Mouse (Mus musculus): ENCODE results near the gene Itgae.

Itgae gene

GRCm38 (mm10) chr11:73090283-73090682 lies at the start of gene Itgae:
Gene Itgae, plus strand, starts transcription at chr11:73090583.
- DNase-seq (ENCODE audit: low read depth, low spot score): no peak

- DNase-seq (ENCODE audit: low read depth, low spot score): no peak
These were observed 46.1 kb upstream of the Itgae start for GRCm38 (mm10) chr11:73044229-73044755.

- no peak for DNase-seq (ENCODE audit: low read depth, low spot score)
These were observed 45.6 kb upstream of the Itgae start for GRCm38 (mm10) chr11:73044789-73045188.

GRCm38 (mm10) chr11:73047542-73047996 lies 42.8 kb upstream of the Itgae start, which contains the start of gene Ncbp3:
Gene Ncbp3, plus strand, starts transcription at chr11:73047783.
- peak; percentile 93 for DNase-seq (ENCODE audit: low read depth, low spot score)

- DNase-seq (ENCODE audit: low read depth, low spot score): no peak
These were observed 42.1 kb upstream of the Itgae start for GRCm38 (mm10) chr11:73048030-73048876.

- DNase-seq (ENCODE audit: low read depth, low spot score): peak; percentile 49
These were observed 41.0 kb upstream of the Itgae start for GRCm38 (mm10) chr11:73049335-73049734.

- no peak for DNase-seq (ENCODE audit: low read depth, low spot score)
These were observed 37.6 kb upstream of the Itgae start for GRCm38 (mm10) chr11:73052795-73053194.

- no peak for DNase-seq (ENCODE audit: low read depth, low spot score)
These were observed 32.7 kb upstream of the Itgae start for GRCm38 (mm10) chr11:73057701-73058100.

- DNase-seq (ENCODE audit: low read depth, low spot score): no peak
These were observed 30.8 kb upstream of the Itgae start for GRCm38 (mm10) chr11:73059630-73060029.

- no peak for DNase-seq (ENCODE audit: low read depth, low spot score)
These were observed 29.0 kb upstream of the Itgae start for GRCm38 (mm10) chr11:73061413-73061812.

- no peak for DNase-seq (ENCODE audit: low read depth, low spot score)
These were observed 18.5 kb upstream of the Itgae start for GRCm38 (mm10) chr11:73071839-73072238.

GRCm38 (mm10) chr11:73076295-73076694 lies 14.1 kb upstream of the Itgae start:
- no peak for DNase-seq (ENCODE audit: low read depth, low spot score)

- no peak for DNase-seq (ENCODE audit: low read depth, low spot score)
These were observed 13.7 kb upstream of the Itgae start for GRCm38 (mm10) chr11:73076733-73077132.

- no peak for DNase-seq (ENCODE audit: low read depth, low spot score)
These were observed 13.1 kb upstream of the Itgae start for GRCm38 (mm10) chr11:73077211-73077720.

- DNase-seq (ENCODE audit: low read depth, low spot score): no peak
These were observed 11.8 kb upstream of the Itgae start for GRCm38 (mm10) chr11:73078615-73079014.

- DNase-seq (ENCODE audit: low read depth, low spot score): no peak
These were observed 10.1 kb upstream of the Itgae start for GRCm38 (mm10) chr11:73080306-73080705.

GRCm38 (mm10) chr11:73084303-73084702 lies 6.1 kb upstream of the Itgae start:
- DNase-seq (ENCODE audit: low read depth, low spot score): no peak

GRCm38 (mm10) chr11:73084804-73085231 lies 5.6 kb upstream of the Itgae start:
- no peak for DNase-seq (ENCODE audit: low read depth, low spot score)

- DNase-seq (ENCODE audit: low read depth, low spot score): no peak
These were observed 5.0 kb upstream of the Itgae start for GRCm38 (mm10) chr11:73085391-73085790.

- no peak for DNase-seq (ENCODE audit: low read depth, low spot score)
These were observed 2.5 kb upstream of the Itgae start for GRCm38 (mm10) chr11:73087700-73088480.

GRCm38 (mm10) chr11:73090826-73091225 lies 443 bp downstream of the Itgae start:
- DNase-seq (ENCODE audit: low read depth, low spot score): no peak

GRCm38 (mm10) chr11:73092057-73092456 lies 1.7 kb downstream of the Itgae start:
- no peak for DNase-seq (ENCODE audit: low read depth, low spot score)

Data from skeletal muscle tissue, adult 2 months (tissue).